Mouse (Mus musculus) layer of hippocampus, adult 18-20 months (tissue): ENCODE data around the gene Hyal5. TPM values are rescaled to one million over a fixed set of nuclear protein-coding genes. Genes with fewer than 3 reads are reported as not detected.
A peak's percentile ranks its signal among the peaks of the same experiment; 100 is the strongest.

Source experiments
- DNase-seq, 2 experiments: peaks; one replicate each; pipeline ENCODE4 v3.0.0; 2022; ENCODE audit warnings: low spot score in 2 of 2
- long read RNA-seq: library from polyadenylated mRNA; stranded (forward); transcript quantifications from one replicate; pipeline ENCODE4 v2.0.0, GENCODE M21; 2021
- total RNA-seq, 2 experiments: library from RNA; stranded (reverse); gene quantifications; 2 replicates each; pipeline ENCODE4 v1.2.3; 2021

The Hyal5 gene
- not detected for total RNA-seq
- long read RNA-seq: 0 reads

DNA sequence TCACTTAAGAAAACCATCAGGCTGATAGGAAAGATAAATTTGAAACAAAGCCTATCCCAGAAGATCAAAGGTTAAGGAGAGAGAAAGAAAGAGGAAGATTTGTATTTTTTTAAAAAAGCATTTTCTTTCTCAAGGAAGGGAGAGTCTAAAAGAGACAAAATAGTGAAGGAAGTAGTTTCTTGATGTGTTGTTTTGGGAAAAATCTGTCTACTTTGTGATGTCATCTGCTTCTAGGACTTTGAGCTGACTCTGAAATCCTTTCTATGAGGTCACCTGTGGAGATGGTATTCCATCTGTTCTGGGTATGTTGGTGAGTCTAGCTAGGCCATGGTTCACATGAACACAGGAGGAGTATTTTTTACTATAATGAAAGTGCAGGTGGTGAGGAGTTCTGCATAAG lies at the start of gene Hyal5:
Gene Hyal5, plus strand, starts transcription at position 301 of the 400 bp plus-strand sequence.
- DNase-seq: no peak

GRCm38 (mm10) chr6:24822070-24822469 lies 35.7 kb upstream of the Hyal5 start:
- DNase-seq: peak in 1 of 2 experiments; percentile 1

GRCm38 (mm10) chr6:24860320-24860719 lies 2.5 kb downstream of the Hyal5 start:
- DNase-seq: peak in 1 of 2 experiments; percentile 2

DNA sequence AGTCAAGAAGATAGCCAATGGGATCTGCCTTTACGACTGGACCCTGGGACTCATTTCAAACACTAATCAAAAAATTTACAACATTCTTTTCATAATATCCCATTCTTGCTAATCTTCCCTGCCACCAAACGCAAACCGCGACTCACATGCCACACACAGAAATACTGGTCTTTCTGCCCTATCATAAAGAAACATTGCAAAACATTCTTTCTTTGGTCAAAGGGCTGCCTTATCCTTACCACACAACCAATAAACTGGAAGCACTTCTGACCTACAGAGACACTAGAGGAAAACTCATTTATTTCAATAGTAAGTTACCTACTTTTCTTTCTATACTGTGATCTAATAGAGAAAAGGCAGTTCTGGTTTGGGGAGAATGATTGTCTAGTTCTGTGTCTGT lies 5.9 kb downstream of the Hyal5 start:
- no peak for DNase-seq

DNA sequence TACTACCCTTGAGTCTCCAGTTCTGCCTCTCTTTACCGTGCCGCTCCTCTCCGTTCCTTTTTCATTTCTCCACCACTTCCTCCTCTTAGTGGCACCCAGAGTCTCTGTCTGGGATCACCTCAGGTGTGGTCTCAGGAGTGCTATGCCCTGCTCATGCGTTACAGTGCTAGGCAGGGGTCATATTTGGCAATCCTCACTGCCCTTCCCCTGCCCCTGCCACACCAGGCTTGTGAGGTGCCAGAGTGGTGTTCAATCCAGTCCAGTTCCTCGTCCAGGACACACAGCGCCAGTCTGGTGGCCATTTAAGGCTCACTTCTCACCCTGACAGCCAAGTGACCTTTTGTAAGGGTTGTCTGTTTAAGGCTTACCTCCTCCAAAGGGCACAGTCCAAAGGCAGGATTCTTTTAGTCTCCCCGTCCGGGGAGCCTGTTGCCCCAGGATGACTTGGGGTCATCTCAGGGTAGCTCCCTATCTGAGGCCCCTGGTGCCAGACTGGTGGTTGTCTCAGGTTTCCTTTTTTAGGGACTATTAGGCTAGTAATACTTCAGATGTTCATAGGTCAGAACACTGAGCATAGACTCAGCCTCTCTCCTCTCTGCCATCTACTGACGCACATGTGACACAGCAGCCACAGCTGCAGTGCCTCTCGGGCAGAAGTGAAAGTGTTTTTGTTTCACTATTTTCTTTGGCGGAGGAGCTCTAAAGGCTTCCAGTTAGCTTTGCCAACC lies 36.5 kb downstream of the Hyal5 start:
- DNase-seq: peak in 1 of 2 experiments; percentile 30

- no peak for DNase-seq
Measured at GRCm38 (mm10) chr6:24894874-24895183, 37.0 kb downstream of the Hyal5 start.

- DNase-seq: no peak
Measured at GRCm38 (mm10) chr6:24905101-24905500, 47.3 kb downstream of the Hyal5 start.

GRCm38 (mm10) chr6:24907824-24908223 lies 50.0 kb downstream of the Hyal5 start:
- no peak for DNase-seq

DNA sequence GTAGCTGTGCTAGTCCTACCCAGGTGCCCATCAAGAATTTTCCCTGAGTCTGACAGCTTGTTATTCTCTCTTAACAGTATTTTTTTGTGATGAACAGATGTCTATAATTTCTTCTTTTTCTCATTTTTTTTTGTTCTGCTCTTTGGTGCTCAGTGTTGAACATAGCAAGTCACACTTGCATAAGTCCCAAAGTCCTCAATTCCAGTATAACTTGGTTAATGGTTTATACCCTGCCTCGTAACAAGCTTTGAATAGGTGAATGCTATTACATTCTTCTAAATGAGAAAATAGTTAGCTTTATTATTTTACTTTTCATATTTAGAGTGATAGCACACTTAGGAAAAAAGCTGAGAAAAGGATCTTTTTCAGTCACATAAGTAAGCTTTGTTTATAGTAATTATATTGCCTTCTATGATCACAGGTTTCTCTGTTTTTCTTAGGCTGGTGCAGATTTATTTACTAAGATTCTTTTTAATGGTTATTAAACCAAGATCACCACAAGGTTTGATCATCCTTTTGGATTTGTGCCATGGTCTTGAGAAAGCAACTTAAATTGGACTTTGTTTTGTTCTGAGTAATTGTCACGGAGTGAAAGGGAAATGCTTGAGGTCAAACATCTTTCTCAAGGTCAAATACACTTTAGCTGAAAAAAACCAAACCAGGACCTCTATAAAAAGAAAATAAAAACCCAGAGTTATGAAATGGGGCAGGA lies 52.4 kb downstream of the Hyal5 start:
- no peak for DNase-seq

GRCm38 (mm10) chr6:24910728-24911105 lies 52.9 kb downstream of the Hyal5 start:
- no peak for DNase-seq

DNA sequence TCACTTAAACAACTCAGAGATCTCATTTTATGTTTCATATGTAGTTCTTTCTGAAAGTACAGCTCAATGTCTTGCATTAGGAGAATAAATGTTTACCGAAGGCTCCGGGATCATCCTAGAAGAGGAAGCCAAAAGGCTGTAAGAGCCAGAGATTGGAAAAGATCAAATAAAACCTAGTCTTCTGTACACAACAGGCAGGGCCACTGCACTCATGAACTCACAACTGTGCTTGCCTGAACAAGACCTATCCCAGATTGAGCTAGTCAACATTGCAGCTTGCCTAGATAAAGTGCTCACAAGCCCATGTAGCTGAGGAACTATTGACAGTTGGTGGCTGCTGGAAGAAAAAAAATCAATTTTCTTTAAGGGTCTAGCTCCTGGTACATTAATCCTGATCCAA lies 55.8 kb downstream of the Hyal5 start:
- no peak for DNase-seq

- DNase-seq: no peak
Measured at GRCm38 (mm10) chr6:24925076-24925785, 67.4 kb downstream of the Hyal5 start.

Other genes with a start within 250 kb of the Hyal5 start
- gene Wasl, start 193.0 kb upstream of the Hyal5 start, total RNA-seq: 100 to 1,000 TPM; 144 to 162 TPM
- gene Hyal6, start 124.8 kb upstream of the Hyal5 start, total RNA-seq: not detected
- gene Hyal4, start 109.7 kb upstream of the Hyal5 start, total RNA-seq: not detected
- not detected for gene Spam1, start 66.8 kb upstream of the Hyal5 start, total RNA-seq
- gene Tmem229a, start 98.3 kb downstream of the Hyal5 start, total RNA-seq: 10 to 100 TPM; 48.4 to 49.6 TPM